Mouse (Mus musculus) forebrain, embryonic 13.5 days (tissue): ENCODE data around the gene Speer4d. TPM values are rescaled to one million over a fixed set of nuclear protein-coding genes. Genes with fewer than 3 reads are reported as not detected.
A peak's percentile ranks its signal among the peaks of the same experiment; 100 is the strongest.
"Not testable (repeated sequence)": the region's sequence is repeated elsewhere in the genome, so short reads cannot be mapped to it uniquely, and the experiment has no call there.

Source experiments
- ATAC-seq: fragments of 200-750 bp; cut with Nextera tagmentation; 2 replicates; pipeline ENCODE4 v1.8.0; 2017
- H3K27ac ChIP-seq: fragments of 300-500 bp; sonication (generic); 2 replicates; pipeline ENCODE4 v1.5.1; 2015; ENCODE audit warnings: inconsistent platforms, mild to moderate bottlenecking, moderate library complexity
- H3K27me3 ChIP-seq: fragments of 300-500 bp; sonication (generic); 2 replicates; pipeline ENCODE4 v1.6.1; 2015; ENCODE audit warnings: mild to moderate bottlenecking, inconsistent platforms
- H3K36me3 ChIP-seq: fragments of 300-500 bp; sonication (generic); 2 replicates; pipeline ENCODE4 v1.6.1; 2015; ENCODE audit warnings: mild to moderate bottlenecking, inconsistent platforms; ENCODE audit not compliant: poor library complexity, severe bottlenecking
- H3K4me1 ChIP-seq: fragments of 300-500 bp; sonication (generic); 2 replicates; pipeline ENCODE4 v1.6.1; 2015; ENCODE audit warnings: inconsistent platforms
- H3K4me2 ChIP-seq: fragments of 300-500 bp; sonication (generic); 2 replicates; pipeline ENCODE4 v1.6.1; 2015; ENCODE audit warnings: inconsistent platforms, mild to moderate bottlenecking, moderate library complexity
- H3K4me3 ChIP-seq: fragments of 300-500 bp; sonication (generic); 2 replicates; pipeline ENCODE4 v1.5.1; 2015; ENCODE audit warnings: mild to moderate bottlenecking, inconsistent platforms
- H3K9ac ChIP-seq: fragments of 300-500 bp; sonication (generic); 2 replicates; pipeline ENCODE4 v1.6.1; 2015; ENCODE audit warnings: mild to moderate bottlenecking, inconsistent platforms
- H3K9me3 ChIP-seq: fragments of 300-500 bp; sonication (generic); replicated peaks from 2 replicates; pipeline ENCODE4 v1.6.1; 2016; ENCODE audit warnings: inconsistent platforms
- WGBS: fragments of 180-500 bp; shearing (Covaris S2); methylation state at CpG from one replicate; pipeline ENCODE4 v1.1.7; 2015; 5-methylcytosine and 5-hydroxymethylcytosine counted together
- polyA plus RNA-seq: library from polyadenylated mRNA; unstranded; fragments of >200 nt; fragmentation: Nextera tagmentation; extraction: Ambion mirVana; gene quantifications from 2 replicates; pipeline ENCODE4 v1.2.1, GENCODE M21; 2015

Gene Speer4d
- polyA plus RNA-seq: not detected in 2 replicates

DNA sequence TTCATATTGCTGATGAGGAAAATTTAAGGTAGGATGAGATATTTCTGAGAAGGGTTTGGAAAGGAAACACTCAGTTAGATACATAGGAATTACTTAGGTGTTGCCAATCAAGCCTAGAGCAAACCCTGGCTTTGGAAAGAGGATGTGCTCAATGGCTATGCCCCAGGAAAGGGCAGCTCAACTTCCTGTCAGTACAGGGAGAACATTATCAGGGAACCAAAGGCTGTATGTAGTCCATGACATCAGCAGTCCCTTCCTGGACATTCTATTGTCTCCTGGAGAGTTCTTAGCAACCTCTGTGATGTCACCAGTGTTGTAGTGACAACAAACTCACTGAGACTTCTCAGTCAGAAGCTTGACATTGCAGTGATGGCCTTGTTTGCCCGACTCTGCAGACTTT lies at the start of gene Speer4d:
Gene Speer4d, plus strand, starts transcription at position 301 of the 400 bp plus-strand sequence.
- not testable (repeated sequence) for H3K9me3 ChIP-seq, H3K4me3 ChIP-seq, H3K36me3 ChIP-seq, ATAC-seq, H3K4me2 ChIP-seq, H3K27me3 ChIP-seq, H3K27ac ChIP-seq, H3K4me1 ChIP-seq, H3K9ac ChIP-seq
- WGBS: 53% methylated on average over 1 of the region's 1 CpGs

DNA sequence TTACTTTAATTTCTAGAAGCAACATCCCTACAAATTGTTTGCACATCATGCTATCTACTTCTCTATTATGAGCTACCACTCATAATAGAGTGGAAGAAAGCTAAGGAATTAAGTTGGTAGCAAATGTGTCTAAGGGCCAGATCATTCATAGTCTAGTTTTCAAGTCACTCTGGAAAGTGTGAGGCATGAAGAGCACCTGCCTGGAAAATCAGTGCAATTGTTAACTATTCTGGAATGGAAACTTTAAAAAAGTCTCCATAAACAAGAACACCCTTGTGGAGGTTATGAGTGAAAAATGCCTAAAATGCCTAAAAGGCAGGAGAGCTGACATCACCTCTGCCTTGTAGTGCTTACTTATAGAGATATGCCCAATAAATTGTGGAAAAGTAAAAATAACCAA lies 45.1 kb upstream of the Speer4d start:
- peaks cover 20% of the 10 kb centered on the region for H3K9me3 ChIP-seq
- not testable (repeated sequence) for H3K4me2 ChIP-seq, H3K36me3 ChIP-seq, H3K4me1 ChIP-seq, H3K27me3 ChIP-seq, H3K27ac ChIP-seq, H3K9ac ChIP-seq, H3K4me3 ChIP-seq, ATAC-seq

DNA sequence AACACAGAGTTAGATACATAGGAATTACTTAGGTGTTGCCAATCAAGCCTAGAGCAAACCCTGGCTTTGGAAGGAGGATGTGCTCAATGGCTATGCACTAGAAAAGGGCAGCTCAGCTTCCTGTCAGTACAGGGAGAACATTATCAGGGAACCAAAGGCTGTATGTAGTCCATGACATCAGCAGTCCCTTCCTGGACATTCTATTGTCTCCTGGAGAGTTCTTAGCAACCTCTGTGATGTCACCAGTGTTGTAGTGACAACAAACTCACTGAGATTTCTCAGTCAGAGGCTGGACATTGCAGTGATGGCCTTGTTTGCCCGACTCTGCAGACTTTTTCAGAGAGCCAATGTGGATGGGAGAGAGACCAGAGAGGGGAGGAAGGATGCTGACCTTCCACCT lies 41.8 kb upstream of the Speer4d start, which contains the start of gene Gm21083:
Gene Gm21083, plus strand, starts transcription at position 301 of the 400 bp plus-strand sequence.
- not testable (repeated sequence) for ATAC-seq, H3K27ac ChIP-seq, H3K4me1 ChIP-seq, H3K4me2 ChIP-seq, H3K9ac ChIP-seq, H3K36me3 ChIP-seq, H3K27me3 ChIP-seq, H3K4me3 ChIP-seq
- peaks cover 22% of the 10 kb centered on the region for H3K9me3 ChIP-seq
- WGBS: no CpG with 5 or more reads among the region's 1 CpGs

DNA sequence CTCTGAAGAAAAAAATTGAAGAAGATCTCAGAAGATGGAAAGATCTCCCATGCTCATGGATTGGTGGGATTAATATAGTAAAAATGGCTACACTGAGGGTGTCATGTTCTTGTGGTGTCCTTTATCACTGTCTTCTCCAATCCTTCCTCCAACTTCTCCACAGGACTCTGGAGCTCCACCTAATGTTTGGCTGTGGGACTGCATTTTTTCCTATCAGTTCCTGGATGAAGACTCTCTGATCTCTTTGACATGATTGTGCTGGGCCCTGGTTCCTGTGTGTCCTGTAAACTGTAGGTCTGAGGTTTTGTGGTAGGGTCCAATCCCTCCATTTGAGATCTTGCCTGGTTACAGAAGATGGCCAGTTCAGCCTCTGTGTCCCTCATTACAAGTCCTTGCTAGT lies 32.5 kb upstream of the Speer4d start:
- H3K4me3 ChIP-seq, H3K9ac ChIP-seq, H3K27ac ChIP-seq, ATAC-seq, H3K27me3 ChIP-seq, H3K36me3 ChIP-seq, H3K4me2 ChIP-seq, H3K9me3 ChIP-seq, H3K4me1 ChIP-seq: not testable (repeated sequence)

DNA sequence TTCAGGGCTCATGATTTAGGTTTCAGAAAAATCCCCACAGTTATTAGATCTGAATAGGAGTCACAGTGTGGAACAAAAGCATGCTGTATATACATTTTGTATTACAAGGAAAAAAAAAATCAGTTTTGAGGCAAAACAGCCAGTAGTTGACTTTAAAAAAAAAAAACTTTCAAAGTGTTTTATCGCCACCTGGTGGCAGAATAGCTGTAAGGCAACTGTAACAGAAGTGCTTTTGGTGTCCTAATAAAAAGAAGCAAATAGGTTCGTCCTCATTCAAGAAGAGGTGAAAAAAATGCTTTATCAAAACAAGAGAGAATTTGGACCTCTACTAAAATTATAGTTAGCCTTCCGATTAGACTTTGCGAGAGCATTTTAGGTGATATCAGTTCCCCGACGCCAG lies 30.6 kb upstream of the Speer4d start:
- ATAC-seq, H3K9ac ChIP-seq, H3K27me3 ChIP-seq, H3K36me3 ChIP-seq, H3K4me3 ChIP-seq, H3K4me1 ChIP-seq, H3K4me2 ChIP-seq, H3K9me3 ChIP-seq, H3K27ac ChIP-seq: not testable (repeated sequence)
- 42% methylated on average over 6 of the region's 6 CpGs for WGBS

DNA sequence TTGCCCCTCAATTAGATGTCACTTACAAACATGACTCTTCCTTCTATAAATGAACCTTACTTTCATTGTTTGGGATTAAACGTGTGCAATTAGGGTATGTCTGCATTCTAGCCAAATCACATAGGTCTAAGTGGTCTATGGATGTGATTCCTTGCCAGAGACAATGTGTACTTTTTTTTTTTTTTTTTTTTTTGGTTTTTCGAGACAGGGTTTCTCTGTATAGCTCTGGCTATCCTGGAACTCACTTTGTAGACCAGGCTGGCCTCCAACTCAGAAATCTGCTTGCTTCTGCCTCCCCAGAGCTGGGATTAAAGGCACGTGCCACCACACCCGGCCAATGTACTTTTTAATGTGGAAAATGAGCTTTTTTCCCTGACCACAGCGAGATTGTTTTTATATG lies 28.2 kb upstream of the Speer4d start:
- not testable (repeated sequence) for H3K27ac ChIP-seq, H3K27me3 ChIP-seq, H3K4me1 ChIP-seq, H3K9me3 ChIP-seq, H3K36me3 ChIP-seq, H3K4me3 ChIP-seq, H3K4me2 ChIP-seq, H3K9ac ChIP-seq, ATAC-seq
- 62% methylated on average over 5 of the region's 5 CpGs for WGBS

DNA sequence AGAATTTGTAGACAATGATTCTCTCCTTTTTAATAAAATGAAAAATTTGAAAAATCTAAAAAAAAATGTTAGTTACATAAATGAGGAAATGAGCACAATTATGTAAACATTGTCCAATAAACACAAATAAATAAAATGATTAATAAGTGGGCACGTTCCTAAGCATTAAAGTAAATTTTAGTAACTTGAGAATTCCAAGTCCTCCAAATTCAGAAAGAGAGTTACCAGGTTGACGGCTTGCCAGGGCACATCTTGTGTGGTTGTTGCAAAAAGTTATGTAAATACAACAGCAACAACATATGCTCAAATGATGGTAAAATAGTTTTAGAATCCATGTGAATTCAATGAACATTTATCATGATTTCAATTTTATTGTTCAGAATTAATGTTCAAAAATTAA lies 27.3 kb upstream of the Speer4d start:
- H3K9me3 ChIP-seq, H3K36me3 ChIP-seq, H3K27ac ChIP-seq, H3K4me1 ChIP-seq, H3K9ac ChIP-seq, H3K27me3 ChIP-seq, H3K4me2 ChIP-seq, H3K4me3 ChIP-seq: not testable (repeated sequence)
- 76% methylated on average over 2 of the region's 2 CpGs for WGBS
- 0 out of 2 replicates have a peak, but pooled peaks have one; percentile 16 for ATAC-seq

DNA sequence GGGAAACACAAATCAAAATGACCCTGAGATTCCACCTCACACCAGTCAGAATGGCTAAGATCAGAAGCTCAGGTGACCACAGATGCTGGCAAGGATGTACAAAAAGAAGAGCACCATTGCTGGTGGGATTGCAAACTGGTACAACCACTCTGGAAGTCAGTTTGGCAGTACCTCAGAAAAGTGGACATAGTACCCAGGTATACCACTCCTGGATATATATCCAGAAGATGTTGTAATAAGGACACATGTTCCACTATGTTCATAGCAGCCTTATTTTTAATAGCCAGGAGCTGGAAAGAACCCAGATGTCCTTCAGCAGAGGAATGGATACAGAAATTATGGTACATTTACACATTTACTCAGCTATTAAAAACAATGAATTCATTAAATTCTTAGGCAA lies 20.0 kb upstream of the Speer4d start:
- not testable (repeated sequence) for H3K27me3 ChIP-seq, H3K36me3 ChIP-seq, ATAC-seq, H3K4me2 ChIP-seq, H3K4me1 ChIP-seq, H3K4me3 ChIP-seq, H3K27ac ChIP-seq, H3K9ac ChIP-seq
- H3K9me3 ChIP-seq: peaks cover 24% of the 10 kb centered on the region

DNA sequence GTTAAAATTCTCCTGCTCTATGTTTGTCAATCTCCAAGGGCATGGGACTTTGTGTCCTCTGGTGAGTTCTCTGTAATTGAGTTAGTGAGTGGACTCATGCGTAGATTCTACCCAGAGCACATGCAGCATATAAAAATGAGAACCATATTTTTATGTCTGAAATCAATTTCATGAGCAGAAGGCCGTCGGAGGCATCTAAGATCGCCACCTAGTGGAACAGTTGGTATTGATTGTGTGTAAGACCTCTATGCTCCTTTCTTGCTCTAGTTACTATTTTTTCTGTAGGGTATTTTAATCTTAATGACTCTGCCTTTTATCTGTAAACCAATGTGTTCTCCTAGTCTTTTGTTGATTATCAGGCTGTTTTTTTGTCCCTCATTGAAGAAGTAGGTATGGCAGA lies 18.5 kb upstream of the Speer4d start:
- not testable (repeated sequence) for H3K27ac ChIP-seq, H3K36me3 ChIP-seq, H3K27me3 ChIP-seq, ATAC-seq, H3K4me3 ChIP-seq, H3K4me1 ChIP-seq, H3K4me2 ChIP-seq, H3K9ac ChIP-seq
- H3K9me3 ChIP-seq: peaks cover 28% of the 10 kb centered on the region
- WGBS: 40% methylated on average over 4 of the region's 4 CpGs

DNA sequence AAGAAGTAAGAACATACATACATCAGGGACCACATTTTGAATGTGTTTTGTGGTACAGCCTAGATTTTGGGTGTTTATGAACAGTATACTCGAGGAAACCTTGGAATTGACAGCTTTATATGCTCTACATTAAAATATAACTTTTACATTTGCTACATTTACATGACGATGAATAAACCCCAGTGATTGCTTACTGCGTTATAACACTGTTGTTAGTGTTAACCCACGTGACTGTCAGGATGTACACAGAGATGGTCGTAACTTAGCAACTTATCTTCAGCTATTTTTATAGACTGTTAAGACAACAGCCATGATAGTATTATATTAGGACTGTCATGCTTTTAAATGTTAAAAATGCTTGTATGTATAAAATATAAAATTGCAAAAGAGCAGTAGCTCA lies 17.4 kb upstream of the Speer4d start:
- not testable (repeated sequence) for H3K36me3 ChIP-seq, H3K4me1 ChIP-seq, H3K4me2 ChIP-seq, H3K27ac ChIP-seq, H3K27me3 ChIP-seq, ATAC-seq, H3K4me3 ChIP-seq, H3K9ac ChIP-seq
- 67% methylated on average over 5 of the region's 5 CpGs for WGBS
- peaks cover 30% of the 10 kb centered on the region for H3K9me3 ChIP-seq

DNA sequence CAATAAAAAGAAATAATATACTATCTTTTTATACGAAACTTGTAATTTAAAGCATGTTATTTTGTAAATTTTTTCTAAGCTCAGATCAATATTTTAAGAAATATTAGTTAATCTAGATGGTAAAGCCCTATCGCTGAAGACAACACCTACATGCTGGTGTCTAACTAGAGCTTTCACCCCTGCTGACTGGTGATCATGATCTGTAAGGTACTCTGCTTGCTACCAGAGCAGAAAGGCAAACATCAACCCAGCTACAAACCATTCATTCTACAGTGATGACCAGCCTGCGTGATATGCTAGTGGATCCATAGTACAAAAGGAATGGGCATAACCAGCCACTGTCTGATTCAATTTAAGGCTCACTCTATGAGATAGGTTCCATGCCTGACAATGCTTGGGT lies 16.9 kb upstream of the Speer4d start:
- H3K4me3 ChIP-seq, H3K4me2 ChIP-seq, H3K27ac ChIP-seq, H3K4me1 ChIP-seq, H3K27me3 ChIP-seq, H3K36me3 ChIP-seq, H3K9ac ChIP-seq: not testable (repeated sequence)
- peaks cover 34% of the 10 kb centered on the region for H3K9me3 ChIP-seq
- 0 out of 2 replicates have a peak, but pooled peaks have one; percentile 50 for ATAC-seq
- WGBS: 74% methylated on average over 3 of the region's 3 CpGs

DNA sequence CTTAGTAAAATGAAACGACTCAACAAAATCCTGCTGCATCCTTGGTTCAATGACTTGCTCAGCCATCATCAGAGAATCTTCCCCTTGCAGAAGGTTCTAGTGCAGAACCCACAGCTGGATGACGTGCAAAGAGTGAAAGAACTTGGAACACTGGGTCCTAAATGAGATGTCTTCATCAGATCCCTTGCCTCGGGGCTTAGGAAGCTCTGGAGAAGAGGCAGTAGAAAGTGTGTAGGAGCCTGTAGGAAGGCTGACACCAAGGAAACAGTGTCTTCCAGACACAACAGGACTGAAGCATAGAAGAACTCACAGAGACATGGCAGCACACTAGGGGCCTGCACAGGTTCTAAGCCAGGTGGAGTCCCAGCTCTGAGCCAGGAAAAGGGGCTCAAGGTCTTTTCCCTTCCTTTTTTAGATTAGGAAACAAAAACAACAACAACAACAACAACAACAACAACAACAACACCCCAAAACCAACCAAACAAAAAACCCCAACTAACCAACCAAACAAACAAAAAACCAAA lies 16.4 kb upstream of the Speer4d start:
- H3K9ac ChIP-seq, H3K36me3 ChIP-seq, H3K4me2 ChIP-seq, H3K27me3 ChIP-seq, ATAC-seq, H3K4me3 ChIP-seq, H3K4me1 ChIP-seq, H3K27ac ChIP-seq: not testable (repeated sequence)
- H3K9me3 ChIP-seq: peaks cover 36% of the 10 kb centered on the region
- 62% methylated on average over 3 of the region's 3 CpGs for WGBS

DNA sequence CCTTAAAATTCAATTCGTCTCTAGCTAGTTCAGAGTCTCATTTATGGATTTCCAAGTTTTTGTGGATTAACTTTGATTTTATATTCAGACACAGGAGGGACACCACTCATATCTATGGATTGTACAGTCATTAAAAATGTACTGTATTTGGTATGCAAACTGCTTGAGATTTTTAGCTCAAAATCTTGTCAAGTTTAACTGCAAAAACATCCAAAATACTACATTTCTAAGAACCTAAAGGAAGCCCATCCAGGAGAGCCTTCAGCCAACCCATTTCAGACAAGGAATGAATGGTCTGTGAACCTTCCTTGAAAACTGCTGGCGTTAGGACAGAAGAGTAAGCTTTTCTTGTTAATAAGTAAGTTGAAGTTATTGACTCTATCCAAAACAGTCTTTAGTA lies 15.9 kb upstream of the Speer4d start:
- 54% methylated on average over 2 of the region's 2 CpGs for WGBS
- H3K4me2 ChIP-seq, H3K4me1 ChIP-seq, H3K9ac ChIP-seq, H3K36me3 ChIP-seq, H3K4me3 ChIP-seq, H3K27ac ChIP-seq, H3K27me3 ChIP-seq, ATAC-seq: not testable (repeated sequence)
- peaks cover 37% of the 10 kb centered on the region for H3K9me3 ChIP-seq
